Mouse (Mus musculus) embryonic facial prominence, embryonic 15.5 days (tissue): ENCODE results near the gene Arntl. TPM values are rescaled to one million over a fixed set of nuclear protein-coding genes. Genes with fewer than 3 reads are reported as not detected.
A peak's percentile ranks its signal among the peaks of the same experiment; 100 is the strongest.

Source experiments
- ATAC-seq: fragments of 200-750 bp; cut with Nextera tagmentation; 2 replicates; pipeline ENCODE4 v1.8.0; 2017; ENCODE audit warnings: low read depth, moderate TSS enrichment; ENCODE audit not compliant: insufficient number of reproducible peaks, low FRiP score, low TSS enrichment
- H3K27ac ChIP-seq: fragments of 300-500 bp; sonication (generic); replicated peaks from 2 replicates; pipeline ENCODE4 v1.5.1; 2015; ENCODE audit warnings: mild to moderate bottlenecking, inconsistent platforms
- H3K27me3 ChIP-seq: fragments of 300-500 bp; sonication (generic); 2 replicates; pipeline ENCODE4 v1.6.1; 2015; ENCODE audit warnings: inconsistent platforms
- H3K36me3 ChIP-seq: fragments of 300-500 bp; sonication (generic); 2 replicates; pipeline ENCODE4 v1.6.1; 2015; ENCODE audit warnings: mild to moderate bottlenecking, inconsistent platforms
- H3K4me1 ChIP-seq: fragments of 300-500 bp; sonication (generic); 2 replicates; pipeline ENCODE4 v1.6.1; 2015; ENCODE audit warnings: inconsistent platforms
- H3K4me2 ChIP-seq: fragments of 300-500 bp; sonication (generic); replicated peaks from 2 replicates; pipeline ENCODE4 v1.6.1; 2015; ENCODE audit warnings: mild to moderate bottlenecking, inconsistent platforms
- H3K4me3 ChIP-seq: fragments of 300-500 bp; sonication (generic); replicated peaks from 2 replicates; pipeline ENCODE4 v1.5.1; 2015; ENCODE audit warnings: mild to moderate bottlenecking, inconsistent platforms
- H3K9ac ChIP-seq: fragments of 300-500 bp; sonication (generic); 2 replicates; pipeline ENCODE4 v1.6.1; 2015; ENCODE audit warnings: inconsistent platforms
- H3K9me3 ChIP-seq: fragments of 300-500 bp; sonication (generic); replicated peaks from 2 replicates; pipeline ENCODE4 v1.6.1; 2016; ENCODE audit warnings: inconsistent platforms
- WGBS: fragments of 180-500 bp; shearing (Covaris S2); methylation state at CpG from one replicate; pipeline ENCODE4 v1.1.7; 2015; 5-methylcytosine and 5-hydroxymethylcytosine counted together
- polyA plus RNA-seq: library from polyadenylated mRNA; unstranded; fragments of >200 nt; fragmentation: Nextera tagmentation; extraction: Ambion mirVana; gene quantifications from 2 replicates; pipeline ENCODE4 v1.2.1, GENCODE M21; 2015

Gene Arntl
- polyA plus RNA-seq, 1 experiment from 2014 or later = 10.3 TPM

DNA sequence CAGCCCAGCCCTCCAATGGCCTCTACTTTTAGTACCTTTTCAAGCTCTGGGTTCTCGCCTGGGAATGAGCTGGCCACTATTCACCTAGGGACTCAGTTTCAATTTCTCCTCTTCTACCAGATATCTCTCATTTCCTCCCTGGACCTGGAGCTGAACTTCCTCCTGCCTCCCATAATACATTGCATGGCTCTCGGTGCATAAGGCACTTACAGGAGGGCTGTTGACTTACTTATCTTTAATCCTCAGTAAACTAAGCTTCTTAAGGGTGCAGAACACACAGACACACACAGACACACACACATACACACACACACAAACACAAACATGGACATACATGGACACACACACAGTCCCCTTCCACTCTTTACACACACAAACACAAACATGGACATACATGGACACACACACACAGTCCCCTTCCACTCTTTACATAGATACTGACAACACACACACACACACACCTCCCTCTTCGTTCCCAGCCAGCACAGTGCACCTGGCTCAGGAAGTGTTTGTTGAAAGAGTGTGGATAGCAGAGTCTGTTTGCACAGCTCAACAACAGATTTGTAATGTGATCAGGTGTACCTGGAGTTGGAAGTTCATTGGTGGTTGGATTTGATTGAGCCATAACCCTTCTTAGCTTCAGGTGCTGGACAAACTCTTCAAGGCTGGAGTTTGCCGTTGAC lies 32.3 kb downstream of the Arntl start:
- H3K36me3 ChIP-seq = no peaks in the 10 kb centered on the region
- no peaks in the 10 kb centered on the region for H3K9me3 ChIP-seq
- no peak overlapping the region for H3K27ac ChIP-seq
- no peak overlapping the region for H3K4me3 ChIP-seq
- H3K27me3 ChIP-seq = no peaks in the 10 kb centered on the region
- 68% methylated on average over 4 of the region's 4 CpGs for WGBS
- no peak overlapping the region for H3K9ac ChIP-seq
- H3K4me1 ChIP-seq = peaks cover 10% of the 10 kb centered on the region
- no peak for ATAC-seq
- H3K4me2 ChIP-seq = no peak overlapping the region

DNA sequence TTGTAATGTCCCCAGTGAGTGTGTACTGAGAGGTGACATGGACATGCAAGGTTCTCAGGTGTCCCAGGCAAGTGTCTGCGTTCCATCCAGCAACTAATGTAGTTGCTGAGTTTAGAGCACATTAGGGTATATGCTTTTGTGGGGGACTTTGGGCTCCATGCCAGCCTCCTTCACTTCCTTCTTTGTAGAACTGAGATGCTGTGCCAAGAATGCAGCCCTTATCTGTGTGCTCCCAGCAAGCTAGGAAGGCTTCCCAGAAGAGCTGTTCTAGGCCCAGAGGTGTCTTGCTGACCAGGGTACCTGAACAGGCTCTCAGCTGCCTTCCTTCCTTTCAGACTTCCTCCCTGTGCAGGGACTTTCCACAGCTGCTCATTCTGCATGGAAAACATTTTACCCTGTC lies 33.2 kb downstream of the Arntl start:
- no peak overlapping the region for H3K27ac ChIP-seq
- WGBS = 52% methylated on average over 1 of the region's 1 CpGs
- H3K27me3 ChIP-seq = no peaks in the 10 kb centered on the region
- H3K4me3 ChIP-seq = no peak overlapping the region
- no peak for ATAC-seq
- no peaks in the 10 kb centered on the region for H3K9me3 ChIP-seq
- H3K4me2 ChIP-seq = no peak overlapping the region
- no peaks in the 10 kb centered on the region for H3K36me3 ChIP-seq
- no peak overlapping the region for H3K9ac ChIP-seq
- H3K4me1 ChIP-seq = peaks cover 10% of the 10 kb centered on the region

GRCm38 (mm10) chr7:113241901-113242661 lies 34.8 kb downstream of the Arntl start:
- no peaks in the 10 kb centered on the region for H3K36me3 ChIP-seq
- no peak overlapping the region for H3K9ac ChIP-seq
- peaks cover 10% of the 10 kb centered on the region for H3K4me1 ChIP-seq
- no peak overlapping the region for H3K27ac ChIP-seq
- no peaks in the 10 kb centered on the region for H3K9me3 ChIP-seq
- H3K4me3 ChIP-seq = no peak overlapping the region
- WGBS = 70% methylated on average over 12 of the region's 12 CpGs
- ATAC-seq = no peak
- no peaks in the 10 kb centered on the region for H3K27me3 ChIP-seq
- no peak overlapping the region for H3K4me2 ChIP-seq

- H3K4me3 ChIP-seq = no peak overlapping the region
- H3K4me2 ChIP-seq = no peak overlapping the region
- ATAC-seq = no peak
- H3K36me3 ChIP-seq = no peaks in the 10 kb centered on the region
- H3K4me1 ChIP-seq = peaks cover 10% of the 10 kb centered on the region
- H3K27me3 ChIP-seq = no peaks in the 10 kb centered on the region
- no peak overlapping the region for H3K9ac ChIP-seq
- WGBS = 69% methylated on average over 6 of the region's 6 CpGs
- H3K27ac ChIP-seq = no peak overlapping the region
- H3K9me3 ChIP-seq = no peaks in the 10 kb centered on the region
Observed at GRCm38 (mm10) chr7:113242688-113243087, 35.4 kb downstream of the Arntl start.

DNA sequence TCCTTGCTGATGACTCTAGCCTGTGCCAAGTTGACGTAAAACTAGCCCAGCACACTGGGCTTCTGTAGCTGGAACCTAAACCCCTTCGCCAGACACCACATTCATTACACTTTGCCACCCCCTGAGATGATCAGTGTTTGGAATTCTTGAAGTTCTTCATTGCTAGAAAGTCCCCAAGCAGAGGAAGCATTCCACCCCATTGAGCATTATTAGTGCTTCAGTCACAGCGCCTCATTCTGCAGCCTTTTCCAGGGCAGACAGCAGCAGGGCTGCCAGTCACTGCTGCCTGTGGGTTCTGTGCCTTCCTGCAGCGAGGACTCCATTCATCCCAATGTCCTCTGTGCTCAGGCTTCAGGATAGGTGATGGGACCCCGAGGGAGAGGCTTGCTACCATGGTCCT lies 37.9 kb downstream of the Arntl start:
- Histone ChIP-seq H3K36me3 (no peaks in the 10 kb centered on the region), H3K27me3 (no peaks in the 10 kb centered on the region), H3K9me3 (no peaks in the 10 kb centered on the region), H3K4me1 (peaks cover 23% of the 10 kb centered on the region), H3K4me2 (no peak overlapping the region), H3K4me3 (no peak overlapping the region), H3K9ac (no peak overlapping the region), H3K27ac (no peak overlapping the region)
- WGBS = 83% methylated on average over 5 of the region's 5 CpGs
- ATAC-seq = no peak

DNA sequence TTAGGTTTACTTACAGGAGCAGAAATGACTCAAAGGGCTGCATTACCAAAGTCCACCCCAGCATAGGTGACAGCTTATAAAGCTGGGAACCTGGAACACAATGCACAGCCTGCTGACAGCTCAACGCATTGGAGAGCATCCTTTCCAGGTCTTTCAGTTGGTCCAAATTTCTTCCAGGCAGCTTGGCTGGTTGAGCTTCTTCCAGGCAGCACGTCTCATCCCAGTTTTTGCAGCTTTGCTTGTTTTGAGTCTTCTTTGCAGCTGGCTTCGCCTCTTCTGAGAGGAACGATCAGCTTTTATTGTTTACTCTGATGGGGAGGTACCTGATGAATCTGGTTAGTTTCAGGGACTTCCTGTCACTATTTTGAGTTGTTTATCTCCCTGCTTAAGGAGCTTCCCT lies 39.2 kb downstream of the Arntl start:
- Histone ChIP-seq H3K4me2 (no peak overlapping the region), H3K4me3 (no peak overlapping the region), H3K9ac (no peak overlapping the region), H3K27me3 (no peaks in the 10 kb centered on the region), H3K36me3 (no peaks in the 10 kb centered on the region), H3K27ac (no peak overlapping the region), H3K4me1 (peaks cover 31% of the 10 kb centered on the region), H3K9me3 (no peaks in the 10 kb centered on the region)
- no peak for ATAC-seq
- 77% methylated on average over 4 of the region's 4 CpGs for WGBS

DNA sequence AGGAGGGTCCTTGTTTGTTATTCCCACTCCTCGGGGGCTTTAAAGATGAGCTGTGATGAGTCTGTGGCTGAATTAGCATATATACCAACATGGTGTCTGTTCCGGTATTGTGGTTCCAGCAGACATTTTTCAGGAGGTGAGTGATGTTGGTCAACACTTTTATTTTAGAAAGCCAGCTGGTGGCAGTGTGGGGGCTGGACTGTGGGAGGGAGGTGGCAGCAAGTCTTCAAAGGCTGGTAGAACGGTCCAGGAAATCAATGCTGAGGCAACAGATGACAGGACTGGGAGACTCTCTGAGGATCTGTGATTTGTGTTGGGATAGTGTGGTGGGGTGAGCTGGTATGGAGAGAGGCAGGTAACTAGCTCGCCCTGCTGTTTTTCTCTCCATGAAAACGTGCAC lies 39.9 kb downstream of the Arntl start:
- Histone ChIP-seq H3K9ac (no peak overlapping the region), H3K27me3 (no peaks in the 10 kb centered on the region)
- WGBS = 70% methylated on average over 5 of the region's 5 CpGs

DNA sequence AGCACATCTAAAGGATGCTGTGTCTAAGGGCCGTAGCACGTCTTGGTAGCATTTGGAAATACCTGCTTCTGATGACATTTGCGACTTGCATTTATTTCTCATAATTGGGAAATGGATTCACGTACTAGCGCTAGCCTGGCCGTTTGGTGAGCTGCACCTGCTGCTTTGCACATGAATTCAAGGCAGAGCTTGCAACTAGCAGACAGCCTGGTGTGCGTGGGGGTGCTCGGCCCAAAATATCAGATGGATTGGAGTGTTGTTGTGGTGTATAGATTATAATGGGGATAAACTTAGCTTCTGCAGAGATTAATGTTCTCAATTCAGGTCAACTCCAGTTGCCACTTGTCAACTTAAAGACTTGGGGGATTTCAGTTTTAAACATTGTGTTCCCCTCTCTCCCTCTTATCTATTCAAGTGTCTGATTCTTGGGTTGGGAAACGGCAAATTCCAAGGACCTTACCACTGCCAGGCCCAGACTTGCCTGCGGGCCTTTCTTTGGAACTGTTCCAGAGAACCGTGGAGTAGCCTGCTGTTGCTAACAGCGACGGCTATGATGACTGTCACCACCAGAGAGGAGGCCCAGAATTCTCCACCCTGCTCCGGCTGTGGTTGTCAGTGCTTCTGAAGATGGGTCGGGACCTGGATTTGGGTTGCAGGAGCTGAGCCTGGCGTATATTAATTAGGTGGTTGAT lies 42.0 kb downstream of the Arntl start:
- no peak overlapping the region for H3K4me2 ChIP-seq
- 47% methylated on average over 16 of the region's 16 CpGs for WGBS
- no peak overlapping the region for H3K4me3 ChIP-seq
- H3K27me3 ChIP-seq = no peaks in the 10 kb centered on the region
- no peaks in the 10 kb centered on the region for H3K9me3 ChIP-seq
- peak overlapping the region; percentile 71; the same call in 1 of the 2 replicates for H3K27ac ChIP-seq
- peaks cover 45% of the 10 kb centered on the region for H3K4me1 ChIP-seq
- no peak for ATAC-seq
- no peak overlapping the region for H3K9ac ChIP-seq
- H3K36me3 ChIP-seq = no peaks in the 10 kb centered on the region

More for the DNA sequence above, 39.9 kb downstream of the Arntl start:
- Histone ChIP-seq H3K4me3 (no peak overlapping the region), H3K27ac (no peak overlapping the region), H3K9me3 (no peaks in the 10 kb centered on the region), H3K36me3 (no peaks in the 10 kb centered on the region), H3K4me1 (peaks cover 35% of the 10 kb centered on the region), H3K4me2 (no peak overlapping the region)
- no peak for ATAC-seq

GRCm38 (mm10) chr7:113250433-113250991 lies 43.2 kb downstream of the Arntl start:
- peak; percentile 52; the same call in 1 of the 2 replicates for ATAC-seq
- H3K4me3 ChIP-seq = no peak overlapping the region
- no peak overlapping the region for H3K9ac ChIP-seq
- H3K4me1 ChIP-seq = peaks cover 45% of the 10 kb centered on the region
- WGBS = 54% methylated on average over 3 of the region's 3 CpGs
- no peaks in the 10 kb centered on the region for H3K36me3 ChIP-seq
- H3K27ac ChIP-seq = peak overlapping the region; percentile 71
- no peaks in the 10 kb centered on the region for H3K27me3 ChIP-seq
- H3K9me3 ChIP-seq = no peaks in the 10 kb centered on the region
- no peak overlapping the region for H3K4me2 ChIP-seq

DNA sequence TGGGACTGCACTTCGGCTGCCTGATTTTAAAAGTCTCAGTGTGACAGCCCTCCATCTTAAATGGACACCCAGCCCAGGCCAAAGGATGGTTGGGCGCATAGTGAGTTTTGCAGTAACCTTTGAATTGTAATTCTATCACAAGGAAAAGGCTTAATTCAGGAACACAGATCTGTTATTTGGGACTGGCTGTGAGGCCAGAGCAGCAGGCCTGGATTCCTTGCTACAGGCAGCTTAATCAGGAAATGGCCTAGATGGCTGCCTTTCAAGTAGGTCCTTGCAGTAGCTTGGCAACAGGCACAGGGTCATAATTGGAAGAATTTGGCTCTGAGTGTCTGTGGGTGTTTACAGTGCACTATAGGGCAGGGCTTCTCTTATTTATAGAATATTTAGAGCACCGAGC lies 43.7 kb downstream of the Arntl start:
- peak; percentile 69; the same call in 1 of the 2 replicates for ATAC-seq
- 54% methylated on average over 3 of the region's 3 CpGs for WGBS
- H3K4me1 ChIP-seq = peaks cover 45% of the 10 kb centered on the region
- H3K4me2 ChIP-seq = no peak overlapping the region
- H3K9ac ChIP-seq = no peak overlapping the region
- no peaks in the 10 kb centered on the region for H3K27me3 ChIP-seq
- no peak overlapping the region for H3K4me3 ChIP-seq
- no peaks in the 10 kb centered on the region for H3K9me3 ChIP-seq
- peak overlapping the region; percentile 71 for H3K27ac ChIP-seq
- no peaks in the 10 kb centered on the region for H3K36me3 ChIP-seq

DNA sequence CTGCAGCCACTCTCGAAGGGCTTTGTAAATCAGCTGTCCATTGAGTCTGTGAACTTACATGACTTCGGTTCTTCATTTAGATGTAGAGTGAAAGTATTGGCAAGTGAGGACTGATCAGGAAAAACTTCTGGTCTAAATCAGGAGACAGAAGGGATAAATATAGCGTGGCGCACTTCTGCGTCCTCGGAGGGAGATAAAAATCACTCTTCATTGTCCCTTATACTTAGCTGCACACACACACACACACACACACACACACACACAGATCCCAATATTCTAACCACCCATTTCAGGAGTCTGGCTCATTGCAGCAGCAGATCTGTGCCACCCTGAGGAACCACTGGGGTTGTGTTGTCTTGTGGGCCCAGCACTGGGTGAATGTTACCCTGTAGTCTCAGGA lies 44.3 kb downstream of the Arntl start:
- Histone ChIP-seq H3K9me3 (no peaks in the 10 kb centered on the region), H3K36me3 (no peaks in the 10 kb centered on the region), H3K4me2 (no peak overlapping the region), H3K4me3 (no peak overlapping the region), H3K27me3 (no peaks in the 10 kb centered on the region), H3K27ac (peak overlapping the region; percentile 71; the same call in 1 of the 2 replicates), H3K9ac (0 out of 2 replicates have a peak overlapping the region, but pooled peaks have one; percentile 12), H3K4me1 (peaks cover 45% of the 10 kb centered on the region)
- no peak for ATAC-seq
- WGBS = 52% methylated on average over 6 of the region's 6 CpGs
